Mouse (Mus musculus) lung, postnatal 0 days (tissue): ENCODE results near the gene Nek7.

Experiments used
- CTCF ChIP-seq: IDR thresholded peaks from 2 replicates; pipeline ENCODE4 v1.5.1; 2016; ENCODE audit warnings: antibody characterized with exemption, mild to moderate bottlenecking
- EP300 ChIP-seq: IDR thresholded peaks from 2 replicates; pipeline ENCODE4 v1.6.1; 2016; ENCODE audit warnings: antibody characterized with exemption, mild to moderate bottlenecking, control low read depth

DNA sequence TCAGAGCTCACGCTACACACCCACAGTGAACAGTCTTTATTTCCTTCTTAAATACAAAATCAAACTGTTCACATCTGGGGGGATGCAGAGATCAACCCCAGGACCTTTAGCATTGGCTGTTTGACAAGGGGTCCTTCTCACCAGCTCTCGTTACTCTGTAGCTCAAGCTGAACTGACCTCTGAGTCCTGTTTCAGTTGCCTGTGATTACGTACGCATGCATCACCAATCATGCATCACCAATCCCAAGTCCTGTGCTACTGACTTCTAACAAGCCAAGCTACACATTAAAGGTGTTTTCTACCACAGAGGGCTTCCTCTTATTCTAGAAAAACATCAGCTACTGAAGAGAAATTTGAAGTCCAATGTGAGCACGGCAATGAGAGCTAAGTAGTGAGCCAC is 65.0 kb downstream of the Nek7 start:
- TF ChIP-seq CTCF (no peak), EP300 (no peak)
